Mouse (Mus musculus) ES-E14 (cell line): Measurements from ENCODE around the gene Ccdc191.

Experiments used
- CHD2 ChIP-seq: IDR thresholded peaks from 2 replicates; pipeline ENCODE4 v1.6.1; 2014; ENCODE audit warnings: mild to moderate bottlenecking, low read depth, low read length, inconsistent platforms
- HCFC1 ChIP-seq: IDR thresholded peaks from 2 replicates; pipeline ENCODE4 v1.6.1; 2012; ENCODE audit warnings: low read length, inconsistent platforms, borderline replicate concordance; ENCODE audit not compliant: insufficient read depth
- MAFK ChIP-seq: IDR thresholded peaks from 2 replicates; pipeline ENCODE4 v1.6.1; 2014; ENCODE audit warnings: mild to moderate bottlenecking, low read depth, low read length, inconsistent platforms; ENCODE audit not compliant: insufficient read depth
- ZC3H11A ChIP-seq: IDR thresholded peaks from 2 replicates; pipeline ENCODE4 v1.6.1; 2012; ENCODE audit warnings: low read depth, mild to moderate bottlenecking, inconsistent platforms, low read length, borderline replicate concordance
- ZNF384 ChIP-seq: IDR thresholded peaks from 2 replicates; pipeline ENCODE4 v1.6.1; 2012; ENCODE audit warnings: low read depth, low read length, inconsistent platforms

DNA sequence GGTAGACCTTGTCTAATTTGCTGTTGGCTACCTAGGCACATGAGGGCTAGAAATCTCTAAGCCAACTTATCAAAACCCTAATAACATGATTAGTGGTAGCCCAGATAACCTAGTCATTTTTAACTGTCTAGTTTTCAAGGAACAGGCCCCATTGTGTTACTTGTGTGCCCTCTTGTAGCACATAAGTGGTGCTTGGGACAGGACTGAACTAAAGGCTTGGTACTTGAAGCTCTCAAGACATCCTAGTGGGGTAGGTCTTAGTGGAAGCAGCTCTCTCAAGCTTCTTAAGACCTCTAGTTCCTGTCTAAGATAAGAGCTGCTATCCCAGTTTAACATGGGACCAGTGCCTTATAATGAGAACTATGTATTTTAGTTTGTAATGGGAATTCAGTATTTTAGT, 41.0 kb downstream of the Ccdc191 start:
- no peak for TF ChIP-seq ZNF384
- no peak for TF ChIP-seq CHD2
- TF ChIP-seq ZC3H11A: no peak
- no peak for TF ChIP-seq HCFC1
- no peak for TF ChIP-seq MAFK
